Mouse (Mus musculus): ENCODE results near the gene Nek4.

- TF ChIP-seq GATA1 (IDR thresholded peaks at IDR 0.05; ENCODE audit: low read length) = no peak
- no peak for TF ChIP-seq TAL1 (IDR thresholded peaks at IDR 0.05; ENCODE audit: low read length)
These were observed 49.7 kb downstream of the Nek4 start for GRCm38 (mm10) chr14:31000816-31001306.
